Mouse (Mus musculus) midbrain, embryonic 11.5 days (tissue): Measurements from ENCODE around the gene Gm10197. TPM values are rescaled to one million over a fixed set of nuclear protein-coding genes. Genes with fewer than 3 reads are reported as not detected.

Experiments used
- ATAC-seq: fragments of 200-750 bp; cut with Nextera tagmentation; 2 replicates; pipeline ENCODE4 v1.8.0; 2017; ENCODE audit warnings: moderate TSS enrichment, moderate library complexity; ENCODE audit not compliant: low FRiP score
- DNase-seq: peaks from one replicate; pipeline ENCODE4 v3.0.0; 2015; ENCODE audit warnings: low spot score; ENCODE audit errors: missing footprints
- H3K27ac ChIP-seq: fragments of 300-500 bp; sonication (generic); 2 replicates; pipeline ENCODE4 v1.5.1; 2014; ENCODE audit warnings: low read depth, low read length
- H3K27me3 ChIP-seq: fragments of 300-500 bp; sonication (generic); 2 replicates; pipeline ENCODE4 v1.6.1; 2014; ENCODE audit warnings: mild to moderate bottlenecking, low read length, moderate library complexity, mixed read lengths; ENCODE audit not compliant: control insufficient read depth, insufficient read depth
- H3K36me3 ChIP-seq: fragments of 300-500 bp; sonication (generic); 2 replicates; pipeline ENCODE4 v1.6.1; 2014; ENCODE audit warnings: mild to moderate bottlenecking, low read length, moderate library complexity, mixed read lengths; ENCODE audit not compliant: control insufficient read depth, insufficient read depth
- H3K4me1 ChIP-seq: fragments of 300-500 bp; sonication (generic); 2 replicates; pipeline ENCODE4 v1.6.1; 2014; ENCODE audit warnings: low read length; ENCODE audit not compliant: control insufficient read depth, insufficient read depth
- H3K4me2 ChIP-seq: fragments of 300-500 bp; sonication (generic); 2 replicates; pipeline ENCODE4 v1.6.1; 2014; ENCODE audit warnings: mild to moderate bottlenecking, moderate library complexity
- H3K4me3 ChIP-seq: fragments of 300-500 bp; sonication (generic); 2 replicates; pipeline ENCODE4 v1.5.1; 2014; ENCODE audit warnings: low read depth, low read length
- H3K9ac ChIP-seq: fragments of 300-500 bp; sonication (generic); 2 replicates; pipeline ENCODE4 v1.6.1; 2014; ENCODE audit warnings: low read length
- H3K9me3 ChIP-seq: fragments of 300-500 bp; sonication (generic); 2 replicates; pipeline ENCODE4 v1.6.1; 2016; ENCODE audit warnings: low read length; ENCODE audit not compliant: control insufficient read depth
- WGBS: fragments of 180-500 bp; shearing (Covaris S2); extraction: QIAGEN DNeasy Blood & Tissue Kit; methylation state at CpG from one replicate; pipeline ENCODE4 v1.1.7; 2014; 5-methylcytosine and 5-hydroxymethylcytosine counted together
- polyA plus RNA-seq: library from polyadenylated mRNA; unstranded; fragments of >200 nt; fragmentation: Nextera tagmentation; extraction: Ambion mirVana; gene quantifications from 2 replicates; pipeline ENCODE4 v1.2.1, GENCODE M21; 2014

Gm10197 gene
- polyA plus RNA-seq, 1 experiment from 2014 or later: not detected

- peak; percentile 95 for DNase-seq
- peak overlapping the region; percentile 97 for H3K4me3 ChIP-seq
- peak; percentile 91 for ATAC-seq
- peak overlapping the region; percentile 95 for H3K27ac ChIP-seq
- H3K27me3 ChIP-seq: no peaks in the 10 kb centered on the region
- under 1% methylated on average over 59 of the region's 59 CpGs for WGBS
- H3K9ac ChIP-seq: peak overlapping the region; percentile 99
- H3K9me3 ChIP-seq: no peaks in the 10 kb centered on the region
- peaks cover 8% of the 10 kb centered on the region for H3K4me1 ChIP-seq
- H3K4me2 ChIP-seq: peak overlapping the region; percentile 55
- no peaks in the 10 kb centered on the region; the same call in 1 of the 2 replicates for H3K36me3 ChIP-seq
Observed at GRCm38 (mm10) chr19:53389851-53390431, 18.4 kb upstream of the Gm10197 start.

GRCm38 (mm10) chr19:53389417-53389816, 17.9 kb upstream of the Gm10197 start:
- Histone ChIP-seq H3K27ac (0 out of 2 replicates have a peak overlapping the region, but pooled peaks have one; percentile 95), H3K9ac (peak overlapping the region; percentile 99), H3K4me3 (peak overlapping the region; percentile 97), H3K4me2 (peak overlapping the region; percentile 55), H3K9me3 (no peaks in the 10 kb centered on the region), H3K36me3 (no peaks in the 10 kb centered on the region; the same call in 1 of the 2 replicates), H3K4me1 (peaks cover 8% of the 10 kb centered on the region), H3K27me3 (no peaks in the 10 kb centered on the region)
- WGBS: 31% methylated on average over 6 of the region's 6 CpGs
- ATAC-seq (no peak), DNase-seq (no peak)

- ATAC-seq (no peak), DNase-seq (no peak)
- H3K4me2 ChIP-seq: no peak overlapping the region
- no peaks in the 10 kb centered on the region for H3K27me3 ChIP-seq
- 98% methylated on average over 15 of the region's 15 CpGs for WGBS
- H3K36me3 ChIP-seq: peaks cover 26% of the 10 kb centered on the region
- H3K9me3 ChIP-seq: no peaks in the 10 kb centered on the region
- no peaks in the 10 kb centered on the region for H3K4me1 ChIP-seq
- H3K9ac ChIP-seq: no peak overlapping the region
- H3K4me3 ChIP-seq: no peak overlapping the region
- no peak overlapping the region for H3K27ac ChIP-seq
Observed at GRCm38 (mm10) chr19:53383336-53383735, 11.8 kb upstream of the Gm10197 start.

- H3K27me3 ChIP-seq: no peaks in the 10 kb centered on the region
- no peak overlapping the region for H3K4me3 ChIP-seq
- 91% methylated on average over 10 of the region's 10 CpGs for WGBS
- no peak for DNase-seq
- H3K27ac ChIP-seq: no peak overlapping the region
- H3K4me2 ChIP-seq: no peak overlapping the region
- no peaks in the 10 kb centered on the region for H3K9me3 ChIP-seq
- ATAC-seq: no peak
- H3K36me3 ChIP-seq: peaks cover 31% of the 10 kb centered on the region
- no peak overlapping the region for H3K9ac ChIP-seq
- no peaks in the 10 kb centered on the region for H3K4me1 ChIP-seq
Observed at GRCm38 (mm10) chr19:53378421-53378820, 6.9 kb upstream of the Gm10197 start.

- ATAC-seq: no peak
- DNase-seq: no peak
- Histone ChIP-seq H3K27me3 (no peaks in the 10 kb centered on the region), H3K27ac (no peak overlapping the region), H3K9ac (no peak overlapping the region), H3K9me3 (no peaks in the 10 kb centered on the region), H3K4me3 (no peak overlapping the region), H3K36me3 (peaks cover 23% of the 10 kb centered on the region), H3K4me2 (no peak overlapping the region), H3K4me1 (no peaks in the 10 kb centered on the region)
- 92% methylated on average over 8 of the region's 8 CpGs for whole genome bisulfite sequencing
Observed at GRCm38 (mm10) chr19:53377652-53378051, 6.1 kb upstream of the Gm10197 start.

GRCm38 (mm10) chr19:53375816-53376215, 4.2 kb upstream of the Gm10197 start:
- DNase-seq (no peak), ATAC-seq (no peak)
- Histone ChIP-seq H3K27ac (no peak overlapping the region), H3K36me3 (peaks cover 20% of the 10 kb centered on the region), H3K4me1 (no peaks in the 10 kb centered on the region), H3K4me3 (no peak overlapping the region), H3K9me3 (no peaks in the 10 kb centered on the region), H3K4me2 (no peak overlapping the region), H3K9ac (no peak overlapping the region), H3K27me3 (no peaks in the 10 kb centered on the region)
- 97% methylated on average over 9 of the region's 9 CpGs for WGBS

- no peak overlapping the region for H3K9ac ChIP-seq
- no peak overlapping the region for H3K27ac ChIP-seq
- no peaks in the 10 kb centered on the region for H3K27me3 ChIP-seq
- H3K9me3 ChIP-seq: no peaks in the 10 kb centered on the region
- whole genome bisulfite sequencing: 92% methylated on average over 6 of the region's 6 CpGs
- peaks cover 18% of the 10 kb centered on the region for H3K36me3 ChIP-seq
- H3K4me3 ChIP-seq: no peak overlapping the region
- H3K4me1 ChIP-seq: no peaks in the 10 kb centered on the region
- DNase-seq: no peak
- no peak for ATAC-seq
- no peak overlapping the region for H3K4me2 ChIP-seq
Observed at GRCm38 (mm10) chr19:53375299-53375698, 3.7 kb upstream of the Gm10197 start.

GRCm38 (mm10) chr19:53373570-53373969, 2.0 kb upstream of the Gm10197 start:
- Histone ChIP-seq H3K4me1 (no peaks in the 10 kb centered on the region), H3K36me3 (peaks cover 13% of the 10 kb centered on the region), H3K27ac (no peak overlapping the region), H3K27me3 (no peaks in the 10 kb centered on the region), H3K4me3 (no peak overlapping the region), H3K9ac (no peak overlapping the region), H3K4me2 (no peak overlapping the region), H3K9me3 (no peaks in the 10 kb centered on the region)
- no peak for DNase-seq
- ATAC-seq: no peak
- 94% methylated on average over 2 of the region's 2 CpGs for WGBS

- Histone ChIP-seq H3K9ac (no peak overlapping the region), H3K4me1 (no peaks in the 10 kb centered on the region), H3K4me2 (no peak overlapping the region), H3K27me3 (no peaks in the 10 kb centered on the region), H3K9me3 (no peaks in the 10 kb centered on the region), H3K27ac (no peak overlapping the region), H3K36me3 (peaks cover 8% of the 10 kb centered on the region), H3K4me3 (no peak overlapping the region)
- DNase-seq: no peak
- ATAC-seq: no peak
- WGBS: 86% methylated on average over 15 of the region's 15 CpGs
Observed at GRCm38 (mm10) chr19:53370233-53370632, 1.3 kb downstream of the Gm10197 start.
